Mouse (Mus musculus) cortical plate, adult 2 months (tissue): ENCODE measurements around the gene Rab11a.
"Not testable (repeated sequence)": the region's sequence is repeated elsewhere in the genome, so short reads cannot be mapped to it uniquely, and the experiment has no call there.

Experiments used
- CTCF ChIP-seq: fragments of 200-500 bp; IDR thresholded peaks from 2 replicates; pipeline ENCODE4 v1.5.1; 2011; ENCODE audit warnings: mild to moderate bottlenecking, control low read depth, low read length; ENCODE audit not compliant: insufficient read depth; ENCODE audit errors: extremely low read depth
- POLR2A ChIP-seq: fragments of 200-500 bp; IDR thresholded peaks from 2 replicates; pipeline ENCODE4 v1.6.1; 2011; ENCODE audit warnings: mild to moderate bottlenecking, low read length, control low read depth; ENCODE audit not compliant: insufficient read depth; ENCODE audit errors: extremely low read depth

DNA sequence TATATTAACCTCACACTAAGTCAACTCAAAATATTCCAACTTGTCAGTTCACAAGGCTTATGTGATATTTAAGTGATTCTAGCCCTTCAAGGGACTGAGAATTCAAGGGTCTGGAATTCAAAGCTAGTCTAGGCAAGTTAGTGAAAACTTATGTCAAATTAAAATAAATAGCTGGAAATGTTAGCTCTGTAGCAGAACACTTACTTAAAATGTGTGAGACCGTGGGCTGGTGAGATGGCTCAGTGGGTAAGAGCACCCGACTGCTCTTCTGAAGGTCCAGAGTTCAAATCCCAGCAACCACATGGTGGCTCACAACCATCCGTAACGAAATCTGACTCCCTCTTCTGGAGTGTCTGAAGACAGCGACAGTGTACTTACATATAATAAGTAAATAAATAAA is 27.3 kb downstream of the Rab11a start:
- TF ChIP-seq CTCF, POLR2A: not testable (repeated sequence)
